10 mouse cellular contexts compared by ENCODE assay signal in genomic region chr13:45006483-45006882, GRCm38 (mm10). TPM values are rescaled to one million over a fixed set of nuclear protein-coding genes. Genes with fewer than 3 reads are reported as not detected.
A peak's percentile ranks its signal among the peaks of the same experiment; 100 is the strongest.
DNase-seq lines count a peak whose midpoint lies in the region; ATAC-seq and TF ChIP-seq lines count a peak whose summit lies in the region.
"Had no signal": no experiment of that assay in that cellular context is flagged by ENCODE, and none has a peak within 500 bp of the region (broad histone marks: within the 10 kb centered on the region; RNA-seq: fewer than 3 reads in every experiment).

No protein-coding gene starts in this region.

- TF ChIP-seq CTCF in heart, adult 2 months (IDR thresholded peaks at IDR 0.05), result peak; percentile 51

- no peak overlapping the region for H3K4me3 ChIP-seq in heart, adult 2 months
- H3K4me3 ChIP-seq: limb, embryonic 12.5 days; neural tube, embryonic 12.5 days had no signal

- intact Hi-C loops in heart, adult 2 months (cut with DNase I), result no loop called here

- DNase-seq in heart, adult 2 months, result no peak
- no peak for DNase-seq in heart, adult 18-20 months
- DNase-seq in spleen, adult 12 weeks (ENCODE audit: low spot score), result peak; percentile 11
- DNase-seq in spleen, postnatal 14 days (ENCODE audit: low spot score in 2 of 2), result no peak
- DNase-seq in c-Kit-positive CD71-positive TER-119-positive erythroid progenitor cells, embryonic 14.5 days (ENCODE audit: low spot score), result peak; percentile 58
- DNase-seq in frontal cortex, postnatal 36 days (ENCODE audit: low spot score in 2 of 2), result no peak
- no peak for DNase-seq in layer of hippocampus, adult 18-20 months (ENCODE audit: low spot score in 2 of 2)

- no peak overlapping the region for H3K9ac ChIP-seq in heart, adult 2 months (ENCODE audit: low read depth, low read length)
- H3K9ac ChIP-seq: limb, embryonic 12.5 days; neural tube, embryonic 12.5 days had no signal

- no peaks in the 10 kb centered on the region for H3K79me2 ChIP-seq in heart, adult 2 months (replicated peaks; ENCODE audit: control insufficient read depth, insufficient read depth, low read length)

- no peak for TF ChIP-seq EP300 in heart, adult 2 months (IDR thresholded peaks at IDR 0.05; ENCODE audit: insufficient read depth, low read depth, low read length)

- ATAC-seq in neutrophil, adult 5-6 weeks (ENCODE audit: extremely low read depth, insufficient number of reproducible peaks, low FRiP score, poor library complexity, severe bottlenecking), result peak; percentile 42; the same call in 1 of the 2 replicates

- H3K36me3 ChIP-seq in heart, adult 2 months (ENCODE audit: control insufficient read depth, insufficient read depth, low read length), result no peaks in the 10 kb centered on the region
- H3K36me3 ChIP-seq: limb, embryonic 12.5 days; neural tube, embryonic 12.5 days had no signal

- H3K27ac ChIP-seq in heart, adult 2 months, result no peak overlapping the region
- H3K27ac ChIP-seq: limb, embryonic 12.5 days; neural tube, embryonic 12.5 days had no signal

- WGBS in heart, adult 2 months, result 85% methylated on average over 5 of the region's 5 CpGs

- H3K27me3 ChIP-seq in heart, adult 2 months (ENCODE audit: control insufficient read depth, insufficient read depth, low read length), result no peaks in the 10 kb centered on the region
- H3K27me3 ChIP-seq: limb, embryonic 12.5 days; neural tube, embryonic 12.5 days had no signal

- TF ChIP-seq POLR2A in heart, adult 2 months (IDR thresholded peaks at IDR 0.05; ENCODE audit: insufficient read depth, low read depth, low read length), result no peak

- peaks cover 3% of the 10 kb centered on the region; the same call in 1 of the 2 replicates for H3K4me1 ChIP-seq in heart, adult 2 months (ENCODE audit: control insufficient read depth, insufficient read depth, low read length)

RNA-seq across cellular contexts. Expression of gene Dtnbp1, which starts 4.5 kb away (rescaled TPM):
- total RNA-seq in heart, adult 2 months (2021), result 100 to 1,000 TPM; 107 to 139 TPM
- polyA plus RNA-seq in heart, adult 2 months (2012; rRNA removed), result 122 and 163 TPM in 2 replicates
- 100 to 1,000 TPM; 123 to 139 TPM for total RNA-seq in heart, adult 18-20 months (2021)
- total RNA-seq in neutrophil, adult 5-6 weeks (2017), result 26.4 and 28.1 TPM in 2 replicates
- 10 to 100 TPM; 75.1 to 83.5 TPM for total RNA-seq in layer of hippocampus, adult 18-20 months (2021)

Comparison
In these comparisons a context has a peak if more than half of its experiments do, and no peak if none do; other contexts are left out.
1. DNase-seq: peak in spleen, adult 12 weeks (single experiment) and c-Kit-positive CD71-positive TER-119-positive erythroid progenitor cells, embryonic 14.5 days (single experiment); none in heart, adult 2 months (0 of 2), heart, adult 18-20 months (0 of 2), spleen, postnatal 14 days (0 of 2), frontal cortex, postnatal 36 days (0 of 2) and layer of hippocampus, adult 18-20 months (0 of 2).